Mouse (Mus musculus) embryonic facial prominence, embryonic 11.5 days (tissue): ENCODE results near the gene Pgp. TPM values are rescaled to one million over a fixed set of nuclear protein-coding genes. Genes with fewer than 3 reads are reported as not detected.
A peak's percentile ranks its signal among the peaks of the same experiment; 100 is the strongest.

Experiments used
- ATAC-seq: fragments of 200-750 bp; cut with Nextera tagmentation; replicated peaks from 2 replicates; pipeline ENCODE4 v1.8.0; 2017; ENCODE audit warnings: low read depth; ENCODE audit not compliant: insufficient number of reproducible peaks, low FRiP score, low TSS enrichment
- DNase-seq: peaks from one replicate; pipeline ENCODE4 v3.0.0-alpha.2; 2015; ENCODE audit warnings: low spot score
- H3K27ac ChIP-seq: fragments of 300-500 bp; sonication (generic); replicated peaks from 2 replicates; pipeline ENCODE4 v1.5.1; 2014; ENCODE audit warnings: mild to moderate bottlenecking, low read depth, low read length, control low read depth
- H3K27me3 ChIP-seq: fragments of 300-500 bp; sonication (generic); 2 replicates; pipeline ENCODE4 v1.6.1; 2014; ENCODE audit warnings: mild to moderate bottlenecking, low read length, moderate library complexity, mixed read lengths; ENCODE audit not compliant: control insufficient read depth, insufficient read depth
- H3K36me3 ChIP-seq: fragments of 300-500 bp; sonication (generic); replicated peaks from 2 replicates; pipeline ENCODE4 v1.6.1; 2014; ENCODE audit warnings: low read depth, mild to moderate bottlenecking, low read length, moderate library complexity, mixed read lengths; ENCODE audit not compliant: control insufficient read depth, insufficient read depth
- H3K4me1 ChIP-seq: fragments of 300-500 bp; sonication (generic); 2 replicates; pipeline ENCODE4 v1.6.1; 2014; ENCODE audit warnings: low read length, mixed read lengths; ENCODE audit not compliant: control insufficient read depth, insufficient read depth
- H3K4me2 ChIP-seq: fragments of 300-500 bp; sonication (generic); 2 replicates; pipeline ENCODE4 v1.6.1; 2014; ENCODE audit warnings: low read depth, mild to moderate bottlenecking, control low read depth, low read length, moderate library complexity
- H3K4me3 ChIP-seq: fragments of 300-500 bp; sonication (generic); 2 replicates; pipeline ENCODE4 v1.5.1; 2014; ENCODE audit warnings: low read depth, low read length, control low read depth
- H3K9ac ChIP-seq: fragments of 300-500 bp; sonication (generic); replicated peaks from 2 replicates; pipeline ENCODE4 v1.6.1; 2014; ENCODE audit warnings: mild to moderate bottlenecking, control low read depth, low read length
- H3K9me3 ChIP-seq: fragments of 300-500 bp; sonication (generic); replicated peaks from 2 replicates; pipeline ENCODE4 v1.6.1; 2016; ENCODE audit warnings: mild to moderate bottlenecking, low read length, inconsistent platforms, mixed read lengths; ENCODE audit not compliant: control insufficient read depth
- WGBS: fragments of 180-500 bp; shearing (Covaris S2); extraction: QIAGEN DNeasy Blood & Tissue Kit; methylation state at CpG from one replicate; pipeline ENCODE4 v1.1.7; 2014; 5-methylcytosine and 5-hydroxymethylcytosine counted together
- polyA plus RNA-seq: library from polyadenylated mRNA; unstranded; fragments of >200 nt; fragmentation: Nextera tagmentation; extraction: Ambion mirVana; gene quantifications from 2 replicates; pipeline ENCODE4 v1.2.1, GENCODE M21; 2014

Pgp gene
- polyA plus RNA-seq, 1 experiment from 2014 or later = 53.7 TPM

GRCm38 (mm10) chr17:24475586-24475985 is 5.4 kb downstream of the Pgp start:
- H3K4me2 ChIP-seq = no peak overlapping the region
- no peak for ATAC-seq
- no peaks in the 10 kb centered on the region for H3K9me3 ChIP-seq
- 88% methylated on average over 6 of the region's 6 CpGs for WGBS
- DNase-seq = no peak
- H3K4me1 ChIP-seq = peaks cover 3% of the 10 kb centered on the region
- peaks cover 5% of the 10 kb centered on the region for H3K36me3 ChIP-seq
- no peaks in the 10 kb centered on the region for H3K27me3 ChIP-seq
- no peak overlapping the region for H3K9ac ChIP-seq
- no peak overlapping the region for H3K4me3 ChIP-seq
- no peak overlapping the region for H3K27ac ChIP-seq

- H3K4me1 ChIP-seq = peaks cover 3% of the 10 kb centered on the region
- no peak overlapping the region for H3K4me3 ChIP-seq
- peaks cover 5% of the 10 kb centered on the region for H3K36me3 ChIP-seq
- H3K9ac ChIP-seq = no peak overlapping the region
- H3K27me3 ChIP-seq = no peaks in the 10 kb centered on the region
- H3K4me2 ChIP-seq = no peak overlapping the region
- 90% methylated on average over 10 of the region's 10 CpGs for WGBS
- ATAC-seq (no peak), DNase-seq (no peak)
- no peaks in the 10 kb centered on the region for H3K9me3 ChIP-seq
- no peak overlapping the region for H3K27ac ChIP-seq
Observed at GRCm38 (mm10) chr17:24476022-24476776, 6.0 kb downstream of the Pgp start.

- Histone ChIP-seq H3K36me3 (peaks cover 5% of the 10 kb centered on the region), H3K4me2 (no peak overlapping the region; the same call in 1 of the 2 replicates), H3K4me1 (peaks cover 3% of the 10 kb centered on the region), H3K9ac (peak overlapping the region; percentile 91), H3K9me3 (no peaks in the 10 kb centered on the region), H3K4me3 (no peak overlapping the region), H3K27ac (no peak overlapping the region), H3K27me3 (no peaks in the 10 kb centered on the region)
- ATAC-seq (no peak), DNase-seq (no peak)
- 92% methylated on average over 20 of the region's 20 CpGs for WGBS
Observed at GRCm38 (mm10) chr17:24477053-24477984, 7.1 kb downstream of the Pgp start.

GRCm38 (mm10) chr17:24477985-24478600 is 7.9 kb downstream of the Pgp start:
- Histone ChIP-seq H3K36me3 (peaks cover 5% of the 10 kb centered on the region), H3K27ac (no peak overlapping the region), H3K4me3 (peak overlapping the region; percentile 71), H3K4me2 (peak overlapping the region; percentile 58), H3K27me3 (no peaks in the 10 kb centered on the region), H3K9me3 (no peaks in the 10 kb centered on the region), H3K9ac (peak overlapping the region; percentile 91), H3K4me1 (peaks cover 3% of the 10 kb centered on the region)
- 50% methylated on average over 11 of the region's 11 CpGs for WGBS
- ATAC-seq = peak; percentile 44
- DNase-seq = no peak

GRCm38 (mm10) chr17:24478663-24479380 is 8.6 kb downstream of the Pgp start, which contains the start of gene Mlst8:
Gene Mlst8, minus strand, starts transcription at chr17:24479078.
- ATAC-seq = peak; percentile 93
- under 1% methylated on average over 45 of the region's 48 CpGs for WGBS
- H3K27me3 ChIP-seq = no peaks in the 10 kb centered on the region

GRCm38 (mm10) chr17:24479431-24479830 is 9.2 kb downstream of the Pgp start:
- peaks cover 3% of the 10 kb centered on the region for H3K4me1 ChIP-seq
- H3K4me2 ChIP-seq = no peak overlapping the region
- ATAC-seq (no peak), DNase-seq (no peak)
- peaks cover 5% of the 10 kb centered on the region for H3K36me3 ChIP-seq
- H3K27me3 ChIP-seq = no peaks in the 10 kb centered on the region
- H3K9ac ChIP-seq = no peak overlapping the region
- H3K9me3 ChIP-seq = no peaks in the 10 kb centered on the region
- WGBS = 22% methylated on average over 1 of the region's 1 CpGs
- H3K27ac ChIP-seq = no peak overlapping the region
- peak overlapping the region; percentile 14 for H3K4me3 ChIP-seq

More at GRCm38 (mm10) chr17:24478663-24479380, 8.6 kb downstream of the Pgp start, which contains the start of gene Mlst8:
- Histone ChIP-seq H3K9ac (peak within 1 kb of the TSS; percentile 91), H3K27ac (peak within 1 kb of the TSS; percentile 95), H3K4me3 (peak within 1 kb of the TSS; percentile 71), H3K36me3 (peaks cover 5% of the 10 kb centered on the region), H3K9me3 (no peaks in the 10 kb centered on the region), H3K4me2 (peak within 1 kb of the TSS; percentile 58), H3K4me1 (peaks cover 3% of the 10 kb centered on the region)
- peak; percentile 97 for DNase-seq

- no peaks in the 10 kb centered on the region for H3K9me3 ChIP-seq
- no peak for DNase-seq
- H3K27ac ChIP-seq = no peak overlapping the region
- no peak overlapping the region; the same call in 1 of the 2 replicates for H3K4me2 ChIP-seq
- ATAC-seq = no peak
- H3K4me1 ChIP-seq = peaks cover 3% of the 10 kb centered on the region
- H3K27me3 ChIP-seq = no peaks in the 10 kb centered on the region
- H3K9ac ChIP-seq = no peak overlapping the region; the same call in 1 of the 2 replicates
- WGBS = 51% methylated on average over 3 of the region's 3 CpGs
- H3K4me3 ChIP-seq = no peak overlapping the region
- H3K36me3 ChIP-seq = peaks cover 5% of the 10 kb centered on the region
Observed at GRCm38 (mm10) chr17:24480201-24480826, 10.1 kb downstream of the Pgp start.
